Mouse (Mus musculus): ENCODE data around the gene Unc93b1. TPM values are rescaled to one million over a fixed set of nuclear protein-coding genes. Genes with fewer than 3 reads are reported as not detected.
A peak's percentile ranks its signal among the peaks of the same experiment; 100 is the strongest.

Gene Unc93b1
- total RNA-seq, 4 experiments from 2014 or later: 13.4 to 30.8 (median 20.0) TPM

DNA sequence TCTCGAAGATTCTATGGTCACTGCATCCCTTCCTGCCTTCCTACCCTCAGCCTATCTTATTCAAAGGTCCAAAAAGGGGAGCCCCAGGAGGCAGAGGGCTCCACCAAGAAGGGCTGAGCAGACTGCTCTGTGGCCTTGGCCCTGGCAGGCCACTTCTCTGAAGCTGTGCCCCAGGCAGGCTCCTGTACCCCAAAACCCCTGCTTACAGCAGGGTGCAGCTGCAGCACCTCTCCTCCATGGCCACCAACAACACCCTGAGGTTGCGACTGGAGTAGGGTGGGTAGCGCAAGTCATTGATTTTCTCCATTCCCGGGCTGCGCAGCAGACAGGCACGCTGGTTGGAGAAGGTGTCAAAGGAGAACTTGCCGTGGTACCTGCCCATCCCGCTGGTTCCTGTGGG is 21.3 kb upstream of the Unc93b1 start:
- no peak for DNase-seq (ENCODE audit: low spot score in 2 of 2)

DNA sequence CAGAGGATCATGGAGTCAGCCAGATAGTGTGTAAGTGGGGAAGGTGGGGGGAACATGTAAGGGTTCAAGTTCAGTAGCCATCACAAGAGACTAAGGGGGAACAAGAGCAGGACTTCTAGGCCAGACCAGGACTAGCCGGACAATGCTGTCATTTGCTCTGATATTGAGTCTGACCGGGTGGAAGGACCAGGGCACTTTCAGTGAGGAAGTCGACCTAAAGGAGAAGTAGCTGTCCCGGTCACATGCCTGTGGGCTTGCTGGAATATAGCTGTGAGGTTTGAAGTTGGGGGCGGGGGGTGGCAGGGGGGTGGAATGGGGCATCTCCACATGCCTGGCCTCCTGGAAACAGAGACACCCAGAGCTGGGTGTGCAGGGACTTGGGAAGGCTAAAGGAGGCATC is 20.5 kb upstream of the Unc93b1 start:
- no peak for DNase-seq (ENCODE audit: low spot score in 2 of 2)

DNA sequence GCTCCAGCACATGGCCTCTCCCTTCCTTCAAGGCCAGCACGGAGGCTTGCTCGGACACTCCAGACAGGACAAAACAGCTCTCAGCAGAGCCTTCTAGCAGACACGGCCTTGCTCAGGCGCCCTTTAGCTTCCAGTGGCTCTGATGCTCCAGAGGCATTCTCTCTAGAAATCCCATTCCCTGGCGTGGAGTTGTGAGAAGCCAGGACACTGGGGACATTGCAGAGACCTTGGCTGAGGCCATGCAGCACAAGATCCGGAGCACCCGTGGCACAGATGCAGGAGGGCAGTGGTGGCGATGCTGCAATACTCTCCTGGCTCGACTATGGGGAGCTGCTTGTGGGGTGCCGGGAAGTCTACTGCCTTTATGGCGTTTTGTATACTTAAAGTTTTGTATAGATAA is 18.3 kb upstream of the Unc93b1 start:
- DNase-seq (ENCODE audit: low spot score in 2 of 2): no peak

DNA sequence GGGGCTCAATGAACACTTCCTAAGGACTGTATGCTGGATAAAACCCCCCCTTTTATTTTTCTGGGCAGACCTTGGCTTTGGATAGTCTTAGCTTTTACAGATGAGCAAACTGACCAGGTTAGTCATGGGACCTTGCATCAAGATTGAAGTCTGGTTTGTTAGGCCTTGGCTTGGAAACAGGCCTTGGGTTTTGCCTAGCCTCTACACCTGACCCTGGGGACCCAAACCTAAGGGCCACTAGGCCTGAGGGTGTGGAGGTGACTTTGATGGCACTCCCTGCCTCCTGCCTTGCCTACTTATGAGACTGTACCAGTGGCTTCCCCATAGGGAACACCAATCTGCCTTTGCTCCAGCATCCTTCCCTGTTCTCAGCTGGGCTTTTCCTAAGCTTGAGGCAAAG is 15.1 kb upstream of the Unc93b1 start:
- no peak for DNase-seq (ENCODE audit: low spot score in 2 of 2)

DNA sequence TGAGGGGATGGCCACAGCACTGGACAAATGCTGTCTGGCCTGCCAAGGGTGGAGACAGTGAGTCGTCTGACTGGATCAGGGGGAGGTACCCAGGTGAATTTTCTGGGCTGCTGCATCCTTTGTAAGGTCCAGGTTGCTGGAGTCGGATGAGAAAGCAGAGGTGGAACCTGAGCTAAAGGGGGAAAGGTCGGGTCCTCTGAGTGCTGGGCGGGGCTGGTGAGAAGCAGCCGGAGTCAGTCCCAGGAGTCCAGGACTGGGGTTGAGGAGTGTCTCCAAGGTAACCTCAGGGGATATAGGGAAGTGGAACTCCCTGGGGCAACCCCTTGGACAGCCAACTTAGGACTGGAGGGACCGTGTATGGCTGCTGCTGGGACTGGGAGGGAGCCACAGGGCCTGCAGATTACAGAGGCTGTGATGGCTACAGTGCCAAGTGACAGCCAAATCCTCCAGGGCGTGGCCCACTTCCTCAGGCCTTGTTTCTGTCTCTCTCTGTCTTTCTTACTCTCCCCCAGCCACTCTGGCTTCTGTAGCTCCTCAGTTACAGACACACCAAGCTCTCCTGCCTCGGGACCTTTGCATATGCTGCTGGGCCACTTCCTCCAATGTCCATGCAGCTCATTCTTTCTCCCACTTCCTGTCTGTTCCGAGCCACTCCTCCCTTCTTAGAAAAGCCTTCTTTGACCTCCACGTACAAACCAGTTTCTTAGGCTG is 12.2 kb upstream of the Unc93b1 start:
- DNase-seq (ENCODE audit: low spot score in 2 of 2): no peak

DNA sequence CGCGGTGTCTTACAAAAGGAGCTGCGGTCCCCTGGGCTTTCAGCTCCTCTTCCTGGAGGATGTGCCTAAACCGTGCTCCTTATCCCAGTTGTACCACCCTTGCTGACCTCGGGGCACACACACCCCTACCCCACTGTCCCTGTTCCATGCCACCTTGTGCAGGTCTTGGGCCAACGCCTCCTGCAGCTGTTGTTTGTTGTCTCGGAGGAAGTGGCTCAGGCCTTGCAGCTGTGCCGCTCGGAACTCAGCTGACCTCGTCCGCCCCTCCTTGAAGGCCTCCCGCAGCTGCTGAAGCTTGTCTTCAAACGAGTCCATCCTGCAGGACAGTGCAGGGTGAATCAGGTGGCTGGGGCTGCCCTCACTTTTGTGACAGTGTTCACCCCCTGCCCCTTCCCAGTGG is 11.4 kb upstream of the Unc93b1 start:
- no peak for DNase-seq (ENCODE audit: low spot score in 2 of 2)

DNA sequence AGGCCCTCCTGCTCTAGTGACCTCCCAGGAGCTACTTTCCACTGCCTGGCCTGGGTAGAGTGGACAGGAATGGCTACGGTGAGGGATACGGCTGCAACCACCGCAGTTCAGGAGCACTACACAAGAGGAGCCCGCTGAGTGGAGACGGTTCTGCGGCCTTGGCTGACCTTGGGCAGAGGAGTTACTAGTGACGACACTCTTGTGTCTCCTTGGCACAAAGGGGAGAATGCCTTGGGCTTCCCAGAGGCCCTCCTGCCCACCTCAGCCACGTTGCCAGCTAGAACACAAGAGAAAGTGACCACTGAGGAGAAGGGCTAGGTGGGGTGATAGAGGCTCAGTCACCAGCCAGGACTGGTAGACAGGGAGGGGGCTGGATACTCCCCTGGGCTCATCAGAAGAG is 10.8 kb upstream of the Unc93b1 start:
- no peak for DNase-seq (ENCODE audit: low spot score in 2 of 2)

DNA sequence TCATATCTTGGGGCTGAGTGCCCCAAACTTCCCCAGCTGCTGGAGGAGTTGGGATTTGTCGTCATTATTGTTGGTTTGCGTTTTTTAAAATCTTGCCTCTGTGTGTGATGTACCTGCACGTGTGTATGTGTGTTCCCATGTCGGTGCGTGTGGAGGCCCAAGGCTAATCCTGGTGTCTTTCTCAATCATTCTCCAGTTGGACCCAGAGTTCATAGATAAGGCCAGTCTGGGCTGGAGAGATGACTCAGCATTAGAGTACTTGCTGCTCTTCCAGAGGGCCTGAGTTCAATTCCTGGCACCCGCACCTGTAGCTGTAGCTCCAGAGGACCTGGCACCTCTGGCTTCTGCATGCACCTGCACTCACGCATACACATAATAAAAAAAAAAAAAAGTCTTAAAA is 10.1 kb upstream of the Unc93b1 start:
- DNase-seq (ENCODE audit: low spot score in 2 of 2): no peak

DNA sequence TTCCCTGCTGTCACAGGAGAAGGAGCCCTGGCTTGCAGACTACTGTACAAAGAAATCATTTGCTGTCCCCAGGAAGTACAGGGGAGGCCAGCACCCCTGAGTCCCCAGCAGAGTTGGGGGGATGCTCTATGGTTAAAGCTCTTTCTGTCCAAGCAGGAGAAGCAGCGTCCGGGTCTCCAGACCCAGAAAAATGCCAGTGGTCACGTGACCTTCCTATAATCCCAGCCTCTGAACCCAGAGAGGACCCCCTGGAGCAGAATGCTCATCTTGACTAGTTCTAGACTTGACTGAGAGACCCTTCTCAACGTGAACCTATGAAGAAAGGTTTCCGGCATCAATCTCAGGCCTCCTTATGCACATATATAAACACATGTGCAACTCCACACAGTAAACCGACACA is 9.1 kb upstream of the Unc93b1 start:
- DNase-seq (ENCODE audit: low spot score in 2 of 2): no peak

DNA sequence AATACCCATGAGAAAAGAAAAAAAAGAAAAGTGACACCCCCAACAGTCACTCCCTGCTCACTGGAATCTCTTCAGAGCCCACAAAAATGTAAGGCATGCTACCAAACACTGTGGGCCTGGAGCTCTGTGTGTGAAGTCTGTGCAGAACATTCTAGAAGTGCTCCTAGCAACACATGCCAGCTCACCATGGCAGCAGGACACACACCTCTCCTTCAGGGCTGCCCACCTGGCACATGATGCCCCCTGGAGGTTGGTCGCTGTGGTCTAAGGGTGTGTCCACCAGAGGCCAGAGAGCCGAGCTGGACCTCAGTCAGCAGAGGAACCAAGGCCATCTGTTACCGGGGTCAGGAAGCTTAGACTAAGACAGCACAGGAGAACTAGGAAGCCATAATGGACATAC is 8.7 kb upstream of the Unc93b1 start:
- no peak for DNase-seq (ENCODE audit: low spot score in 2 of 2)

DNA sequence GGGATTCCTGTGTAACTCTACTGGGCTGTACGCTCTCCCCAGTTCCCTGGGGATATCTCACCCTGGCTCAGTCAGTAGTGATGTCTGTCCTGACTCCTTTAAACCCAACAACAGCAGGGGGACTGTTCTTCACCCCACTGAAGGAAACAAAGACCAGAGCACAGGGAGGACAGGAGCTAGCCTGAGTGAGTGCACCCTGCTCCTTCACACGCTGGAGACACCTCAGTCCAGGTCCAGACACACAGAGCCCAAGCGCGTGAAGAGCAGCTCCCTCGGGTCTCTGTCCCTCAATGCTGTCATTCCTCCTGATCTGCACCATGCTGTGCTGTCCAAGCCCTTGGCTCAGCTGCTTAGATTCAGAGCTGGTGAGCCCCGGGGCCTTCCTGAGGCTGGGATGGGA is 8.3 kb upstream of the Unc93b1 start:
- no peak for DNase-seq (ENCODE audit: low spot score in 2 of 2)

DNA sequence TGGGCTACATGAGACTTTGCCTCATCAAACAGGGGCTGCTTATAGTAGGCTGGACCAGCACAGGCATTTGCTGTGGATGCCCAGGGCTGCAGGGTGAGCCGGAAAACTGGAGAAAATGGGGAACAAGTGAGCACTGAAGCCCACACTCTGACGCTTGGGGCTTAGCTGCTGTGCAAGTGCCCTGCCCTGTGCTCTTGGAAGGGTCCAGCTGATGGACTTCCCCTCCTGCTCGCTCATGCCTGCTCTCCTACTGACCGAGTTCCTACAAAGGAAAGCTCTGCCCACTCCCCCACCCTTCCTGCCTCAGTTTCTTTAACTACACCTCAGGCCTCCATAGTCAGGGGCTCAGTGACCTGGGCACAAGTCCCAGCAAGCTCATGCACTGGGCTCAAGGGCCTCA is 7.0 kb upstream of the Unc93b1 start:
- no peak for DNase-seq (ENCODE audit: low spot score in 2 of 2)

DNA sequence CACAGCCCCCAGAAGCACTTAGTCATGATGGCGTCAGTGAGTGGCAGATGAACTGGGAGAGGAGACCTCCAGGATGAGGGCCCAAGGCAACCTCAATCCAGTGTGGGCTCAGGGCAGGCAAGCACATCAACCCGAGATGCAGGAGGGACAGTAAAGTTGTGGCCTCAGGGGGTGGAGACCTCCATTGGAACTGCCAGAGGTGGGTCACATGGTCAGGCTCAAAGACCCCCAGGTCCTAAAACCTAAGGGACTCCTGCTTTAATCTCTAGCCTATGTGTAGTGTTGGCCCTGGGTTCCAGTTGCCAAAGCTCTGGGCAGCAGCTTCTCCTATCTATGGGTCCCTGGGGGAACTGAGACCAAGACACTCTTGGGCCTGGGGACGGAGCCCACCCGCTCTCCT is 6.2 kb upstream of the Unc93b1 start:
- no peak for DNase-seq (ENCODE audit: low spot score in 2 of 2)

DNA sequence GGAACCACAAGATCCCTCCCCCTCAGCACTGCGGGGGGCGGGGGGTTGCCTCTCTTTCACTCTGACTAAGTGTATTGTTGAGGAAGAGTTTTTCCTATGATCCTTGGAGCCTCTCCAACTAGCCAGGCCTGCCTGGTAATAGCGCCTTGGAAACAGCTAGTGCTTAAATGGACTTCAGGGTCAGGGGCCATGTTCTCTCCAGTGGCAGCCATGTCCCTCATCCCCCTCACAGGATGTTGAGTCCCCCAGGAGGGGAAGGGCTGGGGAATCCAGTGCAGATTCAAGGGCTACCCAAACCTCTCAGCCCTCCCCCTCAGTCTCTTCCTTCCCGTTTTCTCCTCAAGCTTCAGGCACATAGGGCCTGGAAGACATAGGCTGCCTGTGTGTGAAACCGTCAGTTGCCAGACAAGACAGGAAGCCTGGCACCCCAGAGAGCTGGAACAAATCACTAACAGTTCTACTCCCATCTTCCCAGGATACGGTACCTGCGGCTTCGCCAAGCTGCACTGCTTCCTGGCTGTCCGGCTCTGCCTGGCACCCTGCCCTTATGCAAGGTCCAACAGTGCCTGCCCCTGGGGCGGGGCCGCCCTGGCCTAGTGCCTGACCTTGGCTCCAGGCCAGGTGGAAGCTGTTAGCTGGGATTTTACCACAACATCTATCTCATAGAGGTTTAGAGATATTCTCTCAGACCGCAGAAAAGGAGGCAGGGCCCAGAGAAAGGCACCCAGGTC is 5.6 kb upstream of the Unc93b1 start, which contains the start of gene Aldh3b1:
TSS of gene Aldh3b1 (minus strand) at position 598 of the 731 bp plus-strand sequence.
- DNase-seq (ENCODE audit: low spot score in 2 of 2): peak in 1 of 2 experiments; percentile 47

DNA sequence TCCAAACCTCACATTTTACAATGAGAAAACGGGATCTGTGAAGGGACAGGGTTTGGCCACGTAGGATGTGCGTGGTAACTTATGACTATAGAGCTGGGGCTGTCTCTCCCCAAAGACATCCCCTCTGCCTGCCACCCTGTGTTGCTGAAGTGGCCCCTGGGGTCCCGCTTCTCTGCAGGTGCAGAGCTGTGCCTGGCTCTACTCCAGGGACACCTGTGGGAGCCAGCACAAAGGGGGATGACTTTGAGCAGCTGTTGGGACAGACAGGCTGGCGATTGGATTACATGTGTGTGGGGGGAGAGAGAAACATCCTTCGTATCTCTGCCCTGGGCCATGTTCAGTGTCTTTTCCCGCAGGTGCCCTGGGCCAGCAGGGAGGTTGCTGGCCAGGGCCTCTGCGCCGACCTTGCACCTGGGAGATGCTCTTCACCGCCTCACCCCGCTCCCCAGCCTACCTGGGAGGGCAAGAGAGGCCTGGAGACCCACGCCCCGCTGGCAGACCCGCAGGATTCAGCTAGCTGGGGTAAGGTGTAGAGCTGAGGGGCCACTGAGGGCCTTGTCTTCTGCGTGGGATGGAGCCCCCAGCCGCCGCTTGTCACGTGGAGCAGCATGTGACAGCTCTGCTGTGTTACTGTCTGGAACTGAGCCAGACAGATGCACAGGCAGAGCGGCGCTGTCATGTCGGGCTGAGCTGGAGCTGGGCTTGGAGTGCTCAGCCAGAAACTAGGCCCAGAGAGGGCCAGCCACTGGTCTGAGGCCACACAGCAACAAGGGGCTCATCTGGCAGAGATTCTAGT is 4.5 kb upstream of the Unc93b1 start:
- no peak for DNase-seq (ENCODE audit: low spot score in 2 of 2)

DNA sequence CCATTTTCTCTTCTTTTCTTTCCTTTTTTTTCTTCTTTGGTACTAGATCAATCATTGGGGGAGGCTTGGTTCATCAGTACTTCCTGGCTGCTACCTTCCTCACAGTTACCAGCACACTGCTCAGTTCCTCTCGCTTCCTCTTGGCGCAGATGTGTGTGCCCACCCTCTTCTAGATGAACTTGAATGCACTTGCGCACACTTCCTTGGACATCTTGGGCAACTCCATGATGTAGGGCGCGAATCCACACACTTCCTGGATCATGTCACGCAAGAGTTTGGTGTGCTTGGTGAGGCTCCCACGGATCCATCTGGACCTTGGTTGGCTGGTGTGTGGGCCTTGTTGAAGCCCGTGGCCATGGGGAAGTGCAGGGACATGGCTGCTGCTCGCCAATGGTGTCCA is 3.3 kb upstream of the Unc93b1 start:
- DNase-seq (ENCODE audit: low spot score in 2 of 2): no peak

DNA sequence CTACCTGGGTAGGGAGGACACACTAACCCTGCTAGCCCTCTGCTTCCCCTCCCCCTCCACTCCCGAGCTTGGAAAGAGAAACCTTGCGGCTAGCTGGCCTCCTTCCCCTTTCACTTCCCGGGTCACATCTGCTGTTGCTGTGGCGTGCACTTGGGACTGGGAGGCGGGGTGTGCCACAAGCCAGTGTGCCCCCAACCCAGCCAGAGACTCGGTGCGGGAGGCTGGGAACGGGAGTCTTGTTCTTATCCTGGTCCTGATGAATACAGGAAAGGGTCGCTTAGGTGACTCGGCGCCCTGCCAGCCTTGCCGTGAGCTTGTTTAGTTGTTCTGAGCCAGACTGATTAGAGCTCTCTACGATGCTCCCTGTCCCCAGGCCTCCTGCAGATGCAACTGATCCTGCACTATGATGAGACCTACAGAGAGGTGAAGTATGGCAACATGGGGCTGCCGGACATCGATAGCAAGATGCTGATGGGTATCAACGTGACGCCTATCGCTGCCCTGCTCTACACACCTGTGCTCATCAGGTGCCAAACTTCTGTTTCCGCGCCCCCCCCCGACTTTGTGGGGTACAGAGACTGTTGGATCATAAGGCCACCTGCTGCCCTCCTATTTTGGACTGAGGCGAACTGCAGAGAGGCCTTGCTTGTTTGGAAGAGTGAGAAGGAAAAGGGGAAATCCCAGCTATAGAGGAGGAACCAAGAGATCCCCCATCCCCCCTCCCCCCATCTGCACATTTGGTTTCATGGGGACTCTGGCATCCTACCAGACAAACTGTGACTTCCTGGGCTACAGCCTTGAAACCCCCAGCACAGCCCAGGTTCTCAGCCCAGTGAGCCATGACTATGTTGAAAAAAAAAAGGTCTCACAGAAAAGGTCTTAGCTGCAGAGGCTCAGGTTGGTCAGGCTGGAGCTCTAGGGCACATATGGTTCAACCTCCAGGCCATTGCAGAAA is 1.2 kb downstream of the Unc93b1 start:
- DNase-seq (ENCODE audit: low spot score in 2 of 2): no peak

DNA sequence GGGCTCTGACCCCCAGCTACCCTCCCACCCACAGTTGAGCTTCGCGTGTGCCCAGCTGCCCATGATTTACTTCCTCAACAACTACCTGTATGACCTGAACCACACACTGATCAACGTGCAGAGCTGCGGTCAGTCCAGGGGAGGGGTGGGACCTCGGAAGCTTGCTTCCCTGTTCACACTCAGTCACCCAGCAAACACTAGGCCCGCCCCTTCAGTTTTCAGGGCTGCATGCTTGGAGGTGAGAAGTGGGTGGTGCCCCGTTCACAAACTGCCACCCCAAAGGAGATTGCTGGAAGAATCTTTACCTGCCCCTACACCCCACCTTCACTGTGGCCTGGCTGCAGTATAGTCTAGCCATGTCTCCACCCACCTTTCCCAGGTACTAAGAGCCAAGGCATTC is 7.3 kb downstream of the Unc93b1 start:
- no peak for DNase-seq (ENCODE audit: low spot score in 2 of 2)

DNA sequence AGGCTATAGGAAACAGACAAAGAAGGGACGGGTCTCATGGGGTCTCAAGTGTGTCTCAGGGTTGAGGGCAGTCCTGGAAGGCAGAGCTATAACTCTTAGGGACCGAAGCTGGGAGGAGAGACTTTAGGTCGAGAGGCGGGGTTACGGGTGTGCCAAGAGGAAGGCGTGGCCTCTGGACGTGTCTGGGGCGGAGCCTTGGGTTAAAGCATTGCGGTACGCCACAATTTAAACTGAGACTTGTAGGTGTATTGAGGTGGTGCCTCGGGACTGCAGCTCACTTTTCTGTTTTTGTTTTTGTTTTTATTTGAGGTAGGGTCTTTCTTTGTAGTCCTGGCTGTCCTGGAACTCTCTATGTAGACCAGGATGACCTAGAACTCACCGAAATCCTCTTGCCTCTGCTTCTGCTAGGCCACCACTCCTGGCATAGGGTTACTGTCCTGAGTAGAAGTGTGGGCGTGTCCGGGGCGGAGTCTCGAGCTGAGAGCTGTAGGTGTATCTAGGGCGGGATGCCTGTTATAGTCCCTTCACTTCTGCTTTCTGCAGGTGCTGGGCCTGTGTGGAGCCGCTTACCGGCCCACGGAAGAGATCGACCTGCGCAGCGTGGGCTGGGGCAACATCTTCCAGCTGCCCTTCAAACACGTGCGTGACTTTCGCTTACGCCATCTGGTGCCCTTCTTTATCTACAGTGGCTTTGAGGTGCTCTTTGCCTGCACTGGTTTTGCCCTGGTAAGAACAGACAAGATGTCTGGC is 8.2 kb downstream of the Unc93b1 start:
- DNase-seq (ENCODE audit: low spot score in 2 of 2): no peak

DNA sequence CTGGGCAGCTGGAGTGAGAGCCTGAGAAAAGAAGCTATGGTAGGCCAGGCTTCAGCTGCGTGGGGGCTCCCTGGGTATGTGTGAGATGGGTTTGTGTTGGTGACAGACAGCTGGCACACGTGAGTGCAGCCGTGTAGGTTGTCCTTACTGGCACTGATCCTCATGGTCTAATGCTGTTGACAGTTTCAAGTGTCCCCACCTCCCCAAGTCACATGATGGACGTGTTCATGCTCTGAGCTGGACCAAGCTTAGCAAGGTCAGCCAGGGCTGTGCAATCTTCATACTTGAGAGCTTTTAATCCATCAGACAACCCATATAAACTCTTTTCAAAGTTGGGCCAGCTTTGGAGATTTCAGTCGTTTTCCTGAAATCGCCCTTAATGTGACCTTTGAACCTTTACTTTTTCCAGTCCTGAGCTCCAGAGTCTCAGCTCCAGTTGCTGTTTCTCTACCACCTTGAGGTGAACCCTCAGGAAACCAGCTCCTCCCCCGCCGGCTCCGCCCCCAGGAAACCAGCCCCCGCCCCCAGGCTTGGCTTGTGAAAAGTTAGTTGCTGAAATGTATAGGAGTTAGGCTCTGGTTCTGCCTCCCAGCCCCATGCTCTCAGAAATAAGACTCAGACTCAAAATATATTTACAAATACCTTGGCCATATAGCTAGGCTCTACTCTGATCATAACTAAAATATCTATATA is 11.0 kb downstream of the Unc93b1 start:
- no peak for DNase-seq (ENCODE audit: low spot score in 2 of 2)
